Comparison of ENCODE assay signal across 16 mouse cellular contexts in genomic region chr19:25097506-25097905, GRCm38 (mm10).
A peak's percentile ranks its signal among the peaks of the same experiment; 100 is the strongest.
DNase-seq lines count a peak whose midpoint lies in the region; ATAC-seq and TF ChIP-seq lines count a peak whose summit lies in the region.
"Had no signal": no experiment of that assay in that cellular context is flagged by ENCODE, and none has a peak within 500 bp of the region (broad histone marks: within the 10 kb centered on the region; RNA-seq: fewer than 3 reads in every experiment).

No protein-coding gene starts in this region.

- H3K27ac ChIP-seq in intestine, embryonic 15.5 days = no peak overlapping the region
- no peak overlapping the region for H3K27ac ChIP-seq in intestine, postnatal 0 days (ENCODE audit: low read depth, low read length)
- 0 out of 2 replicates have a peak overlapping the region, but pooled peaks have one; percentile 1 for H3K27ac ChIP-seq in kidney, embryonic 16.5 days (ENCODE audit: low read length)
- H3K27ac ChIP-seq: forebrain, embryonic 13.5 days; gastrocnemius, adult 2 months; hindbrain, embryonic 12.5 days had no signal

- no peak for TF ChIP-seq CTCF in intestine, postnatal 0 days (IDR thresholded peaks at IDR 0.05; ENCODE audit: low read depth)

- ATAC-seq in intestine, embryonic 15.5 days = peak; percentile 59
- ATAC-seq in intestine, postnatal 0 days = no peak
- 0 out of 2 replicates have a peak, but pooled peaks have one; percentile 28 for ATAC-seq in kidney, embryonic 16.5 days (ENCODE audit: low FRiP score, low TSS enrichment)
- ATAC-seq: forebrain, embryonic 13.5 days; forebrain, postnatal 0 days had no signal

- WGBS in intestine, embryonic 15.5 days = 53% methylated on average over 7 of the region's 7 CpGs
- 39% methylated on average over 7 of the region's 7 CpGs for WGBS in intestine, postnatal 0 days
- 20% methylated on average over 7 of the region's 7 CpGs for WGBS in kidney, embryonic 16.5 days

- H3K4me2 ChIP-seq in intestine, embryonic 15.5 days (replicated peaks) = no peak overlapping the region
- H3K4me2 ChIP-seq in intestine, postnatal 0 days (replicated peaks; ENCODE audit: low read depth) = no peak overlapping the region
- no peak overlapping the region for H3K4me2 ChIP-seq in kidney, embryonic 16.5 days (replicated peaks; ENCODE audit: low read depth, low read length)
- H3K4me2 ChIP-seq: forebrain, embryonic 13.5 days; heart, embryonic 13.5 days; hindbrain, embryonic 12.5 days had no signal

- no peaks in the 10 kb centered on the region for H3K9me3 ChIP-seq in intestine, embryonic 15.5 days
- H3K9me3 ChIP-seq in intestine, postnatal 0 days (ENCODE audit: control insufficient read depth) = no peaks in the 10 kb centered on the region
- H3K9me3 ChIP-seq in kidney, embryonic 16.5 days (ENCODE audit: low read length) = no peaks in the 10 kb centered on the region
- H3K9me3 ChIP-seq: forebrain, embryonic 13.5 days; heart, embryonic 13.5 days; hindbrain, embryonic 12.5 days had no signal

- no peaks in the 10 kb centered on the region for H3K27me3 ChIP-seq in intestine, embryonic 15.5 days (replicated peaks)
- H3K27me3 ChIP-seq in intestine, postnatal 0 days (replicated peaks; ENCODE audit: control insufficient read depth, insufficient read depth, low read length) = no peaks in the 10 kb centered on the region
- no peaks in the 10 kb centered on the region for H3K27me3 ChIP-seq in kidney, embryonic 16.5 days (ENCODE audit: insufficient read depth, low read length)
- H3K27me3 ChIP-seq: heart, embryonic 13.5 days; hindbrain, embryonic 12.5 days had no signal

- H3K4me3 ChIP-seq in intestine, embryonic 15.5 days (replicated peaks) = no peak overlapping the region
- no peak overlapping the region for H3K4me3 ChIP-seq in intestine, postnatal 0 days (ENCODE audit: low read depth, low read length)
- H3K4me3 ChIP-seq in kidney, embryonic 16.5 days (ENCODE audit: low read length) = no peak overlapping the region
- H3K4me3 ChIP-seq: forebrain, embryonic 13.5 days; gastrocnemius, adult 2 months; heart, embryonic 13.5 days; hindbrain, embryonic 12.5 days had no signal

- H3K9ac ChIP-seq in intestine, embryonic 15.5 days = no peak overlapping the region
- no peak overlapping the region for H3K9ac ChIP-seq in intestine, postnatal 0 days (ENCODE audit: low read depth, low read length)
- no peak overlapping the region for H3K9ac ChIP-seq in kidney, embryonic 16.5 days (replicated peaks; ENCODE audit: low read length)
- H3K9ac ChIP-seq: forebrain, embryonic 13.5 days; forebrain, postnatal 0 days; heart, embryonic 13.5 days; hindbrain, embryonic 12.5 days had no signal

- no peak for DNase-seq in kidney, postnatal 25 days
- peak; percentile 40 for DNase-seq in retina, postnatal 1 day
- no peak for DNase-seq in retina, embryonic 14.5 days (ENCODE audit: low spot score)
- DNase-seq in cerebellum, adult 9-11 months = no peak
- DNase-seq: cerebellum, adult 11 months; cerebellum, adult 8-10 months; cerebellum, postnatal 25 days; forebrain, postnatal 0 days; gastrocnemius, postnatal 25 days had no signal

- H3K36me3 ChIP-seq in intestine, embryonic 15.5 days = no peaks in the 10 kb centered on the region
- no peaks in the 10 kb centered on the region; the same call in 1 of the 2 replicates for H3K36me3 ChIP-seq in intestine, postnatal 0 days (ENCODE audit: control insufficient read depth, insufficient read depth)
- H3K36me3 ChIP-seq in kidney, embryonic 16.5 days (ENCODE audit: insufficient read depth, low read length) = no peaks in the 10 kb centered on the region
- H3K36me3 ChIP-seq: heart, embryonic 13.5 days; hindbrain, embryonic 12.5 days had no signal

- 0 out of 2 replicates have a peak, but pooled peaks cover 2% of the 10 kb centered on the region for H3K4me1 ChIP-seq in intestine, embryonic 15.5 days (replicated peaks)
- no peaks in the 10 kb centered on the region for H3K4me1 ChIP-seq in intestine, postnatal 0 days (replicated peaks; ENCODE audit: control insufficient read depth, insufficient read depth, low read length)
- H3K4me1 ChIP-seq in kidney, embryonic 16.5 days (ENCODE audit: insufficient read depth, low read length) = peaks cover 34% of the 10 kb centered on the region
- H3K4me1 ChIP-seq: forebrain, embryonic 13.5 days; hindbrain, embryonic 12.5 days had no signal
